ENCODE assay signal across 8 mouse cellular contexts in genomic region chr5:24908141-24908819, GRCm38 (mm10).
DNase-seq lines count a peak whose midpoint lies in the region; ATAC-seq lines count a peak whose summit lies in the region.

No protein-coding gene starts in this region.

- ATAC-seq in erythroblast, adult 5-6 weeks (replicated peaks; ENCODE audit: low FRiP score, poor library complexity, severe bottlenecking) = no peak
- peak; percentile 89 for ATAC-seq in limb, embryonic 12.5 days (ENCODE audit: insufficient number of reproducible peaks, insufficient read depth, low FRiP score, low TSS enrichment, low read depth)
- ATAC-seq in midbrain, embryonic 16.5 days = peak; percentile 96

- peaks cover 32% of the 10 kb centered on the region for H3K27me3 ChIP-seq in erythroblast, embryonic 14.5 days (ENCODE audit: control insufficient read depth)
- no peaks in the 10 kb centered on the region for H3K27me3 ChIP-seq in limb, embryonic 12.5 days
- H3K27me3 ChIP-seq in midbrain, embryonic 16.5 days (ENCODE audit: control insufficient read depth, insufficient read depth, low read depth, low read length) = no peaks in the 10 kb centered on the region

- peaks cover 2% of the 10 kb centered on the region; the same call in 1 of the 2 replicates for H3K9me3 ChIP-seq in erythroblast, embryonic 14.5 days (ENCODE audit: control insufficient read depth, low read length)
- no peaks in the 10 kb centered on the region for H3K9me3 ChIP-seq in limb, embryonic 12.5 days
- H3K9me3 ChIP-seq in midbrain, embryonic 16.5 days (replicated peaks; ENCODE audit: control insufficient read depth, low read length, poor library complexity, severe bottlenecking) = no peaks in the 10 kb centered on the region

- under 1% methylated on average over 57 of the region's 87 CpGs for WGBS in limb, embryonic 12.5 days
- 0% methylated on average over 59 of the region's 87 CpGs for WGBS in midbrain, embryonic 16.5 days

- H3K4me1 ChIP-seq in erythroblast, embryonic 14.5 days (ENCODE audit: control insufficient read depth) = peaks cover 21% of the 10 kb centered on the region
- H3K4me1 ChIP-seq in limb, embryonic 12.5 days (replicated peaks) = peaks cover 15% of the 10 kb centered on the region
- peaks cover 20% of the 10 kb centered on the region for H3K4me1 ChIP-seq in midbrain, embryonic 16.5 days (ENCODE audit: control insufficient read depth, insufficient read depth, low read length)

- H3K4me2 ChIP-seq in limb, embryonic 12.5 days = peak overlapping the region; percentile 74
- H3K4me2 ChIP-seq in midbrain, embryonic 16.5 days (ENCODE audit: low read length) = peak overlapping the region; percentile 55

- H3K27ac ChIP-seq in limb, embryonic 12.5 days = peak overlapping the region; percentile 94
- H3K27ac ChIP-seq in midbrain, embryonic 16.5 days (ENCODE audit: low read length) = peak overlapping the region; percentile 96

- H3K9ac ChIP-seq in limb, embryonic 12.5 days (replicated peaks) = peak overlapping the region; percentile 89
- peak overlapping the region; percentile 97 for H3K9ac ChIP-seq in midbrain, embryonic 16.5 days (ENCODE audit: low read depth, low read length)

- peak overlapping the region; percentile 75 for H3K4me3 ChIP-seq in erythroblast, embryonic 14.5 days (replicated peaks)
- H3K4me3 ChIP-seq in limb, embryonic 12.5 days (replicated peaks) = peak overlapping the region; percentile 86
- peak overlapping the region; percentile 89 for H3K4me3 ChIP-seq in midbrain, embryonic 16.5 days (ENCODE audit: low read depth, low read length)

- H3K36me3 ChIP-seq in erythroblast, embryonic 14.5 days (ENCODE audit: control insufficient read depth) = no peaks in the 10 kb centered on the region
- 0 out of 2 replicates have a peak, but pooled peaks cover 4% of the 10 kb centered on the region for H3K36me3 ChIP-seq in limb, embryonic 12.5 days
- H3K36me3 ChIP-seq in midbrain, embryonic 16.5 days (ENCODE audit: control insufficient read depth, insufficient read depth, low read length) = no peaks in the 10 kb centered on the region

- peak; percentile 84 for DNase-seq in embryo, embryonic 11.5 days (ENCODE audit: low read depth, low spot score)
- DNase-seq in heart, adult 11 months = peak; percentile 99
- peak; percentile 85 for DNase-seq in kidney, adult 18-20 months
- peak; percentile 70 to 87 for DNase-seq in spleen, postnatal 10 days (ENCODE audit: low spot score in 2 of 2)
